Mouse (Mus musculus) CH12.LX (cell line): ENCODE measurements around the gene Jpt2.

Experiments used
- BHLHE40 ChIP-seq: IDR thresholded peaks from 2 replicates; pipeline ENCODE4 v1.6.1; 2011; ENCODE audit warnings: mild to moderate bottlenecking, low read depth, low read length, improper control_type of control experiment
- CTCF ChIP-seq, 2 experiments: IDR thresholded peaks in 1 of 2; conservative IDR thresholded peaks in 1 of 2; 2 replicates each; pipeline ENCODE4 v1.5.1; 2011 to 2012; ENCODE audit warnings: low read depth in 2 of 2, low read length in 2 of 2, improper control_type of control experiment in 1 of 2, inconsistent platforms in 1 of 2, mild to moderate bottlenecking in 1 of 2, moderate library complexity in 1 of 2
- EP300 ChIP-seq: IDR thresholded peaks from 2 replicates; pipeline ENCODE4 v1.6.1; 2011; ENCODE audit warnings: low read length, improper control_type of control experiment
- HCFC1 ChIP-seq: IDR thresholded peaks from 2 replicates; pipeline ENCODE4 v1.6.1; 2012; ENCODE audit warnings: low read depth, mild to moderate bottlenecking, inconsistent platforms, low read length, improper control_type of control experiment
- JUN ChIP-seq: IDR thresholded peaks from 2 replicates; pipeline ENCODE4 v1.6.1; 2011; ENCODE audit warnings: low read depth, mild to moderate bottlenecking, low read length, improper control_type of control experiment, moderate library complexity; ENCODE audit not compliant: insufficient read depth
- NELFE ChIP-seq: IDR thresholded peaks from 2 replicates; pipeline ENCODE4 v1.6.1; 2011; ENCODE audit warnings: low read depth, low read length, improper control_type of control experiment
- POLR2A ChIP-seq: IDR thresholded peaks from 2 replicates; pipeline ENCODE4 v1.6.1; 2011; ENCODE audit warnings: low read depth, mild to moderate bottlenecking, improper control_type of control experiment, low read length
- RCOR1 ChIP-seq: conservative IDR thresholded peaks from 2 replicates; pipeline ENCODE4 v1.6.1; 2012; ENCODE audit warnings: low read depth, mild to moderate bottlenecking, inconsistent platforms, low read length, improper control_type of control experiment
- ZC3H11A ChIP-seq: IDR thresholded peaks from 2 replicates; pipeline ENCODE4 v1.6.1; 2012; ENCODE audit warnings: low read depth, mild to moderate bottlenecking, inconsistent platforms, low read length, improper control_type of control experiment
- ZKSCAN1 ChIP-seq: IDR thresholded peaks from 2 replicates; pipeline ENCODE4 v1.6.1; 2012; ENCODE audit warnings: low read depth, inconsistent platforms, low read length, improper control_type of control experiment, borderline replicate concordance
- ZMIZ1 ChIP-seq: IDR thresholded peaks from 2 replicates; pipeline ENCODE4 v1.6.1; 2012; ENCODE audit warnings: low read depth, mild to moderate bottlenecking, inconsistent platforms, low read length, improper control_type of control experiment

DNA sequence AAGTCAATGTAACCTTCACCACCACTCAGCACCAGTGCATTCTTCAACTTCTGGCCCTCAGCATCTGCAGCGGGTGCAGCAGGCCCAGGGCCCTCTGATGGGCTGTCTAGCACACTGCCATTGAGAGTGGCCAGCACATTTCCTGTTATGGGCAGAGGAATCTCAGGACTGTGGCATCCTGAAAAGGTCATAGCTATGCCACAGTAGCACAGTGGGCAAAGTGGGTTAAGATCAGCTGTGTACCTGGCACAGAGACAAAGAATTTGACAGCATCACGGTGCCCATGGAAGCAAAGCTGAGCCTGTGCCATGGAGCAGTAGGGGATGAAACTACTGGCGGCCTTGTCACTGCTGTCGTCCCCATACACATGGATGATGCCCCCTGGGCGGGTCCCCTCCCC lies 61.3 kb downstream of the Jpt2 start:
- TF ChIP-seq NELFE (no peak), RCOR1 (no peak), EP300 (no peak), JUN (no peak), HCFC1 (no peak), ZMIZ1 (no peak), ZC3H11A (no peak), POLR2A (no peak), BHLHE40 (no peak), CTCF (conservative IDR thresholded peaks at IDR 0.05 in 1 of 2, IDR thresholded peaks at IDR 0.05 in 1 of 2; ENCODE audit: low read depth in 2 of 2, low read length in 2 of 2) (no peak), ZKSCAN1 (no peak)
